Mouse (Mus musculus): ENCODE measurements at regions not wholly inside any gene's neighbourhood (a gene's known extent, or its start where the extent isn't known, plus 50 kb on each side); places are given as distances from the start of the nearest gene placed in this dataset.

- WGBS, result 68% methylated on average over 2 of the region's 2 CpGs
- no peak for ATAC-seq (ENCODE audit: insufficient number of reproducible peaks, insufficient read depth, low FRiP score, low TSS enrichment, low read depth)
- Histone ChIP-seq H3K9me3 (no peaks in the 10 kb centered on the region), H3K27me3 (no peaks in the 10 kb centered on the region), H3K36me3 (no peaks in the 10 kb centered on the region), H3K4me3 (replicated peaks) (no peak overlapping the region), H3K4me2 (no peak overlapping the region), H3K9ac (replicated peaks) (no peak overlapping the region), H3K27ac (no peak overlapping the region), H3K4me1 (replicated peaks) (peaks cover 35% of the 10 kb centered on the region)
These were observed 413.0 kb downstream of the Tns3 start for GRCm38 (mm10) chr11:8251360-8251759.

- no peak overlapping the region for H3K9ac ChIP-seq (replicated peaks)
- H3K4me1 ChIP-seq (replicated peaks), result peaks cover 35% of the 10 kb centered on the region
- no peaks in the 10 kb centered on the region for H3K36me3 ChIP-seq
- H3K27me3 ChIP-seq, result no peaks in the 10 kb centered on the region
- H3K27ac ChIP-seq, result no peak overlapping the region; the same call in 1 of the 2 replicates
- 7% methylated on average over 8 of the region's 8 CpGs for WGBS
- ATAC-seq (ENCODE audit: insufficient number of reproducible peaks, insufficient read depth, low FRiP score, low TSS enrichment, low read depth), result peak; percentile 24; the same call in 1 of the 2 replicates
- no peaks in the 10 kb centered on the region for H3K9me3 ChIP-seq
- H3K4me2 ChIP-seq, result no peak overlapping the region
- H3K4me3 ChIP-seq (replicated peaks), result no peak overlapping the region
These were observed 414.9 kb downstream of the Tns3 start for GRCm38 (mm10) chr11:8249468-8249867.

- H3K4me2 ChIP-seq, result no peak overlapping the region
- H3K27me3 ChIP-seq, result no peaks in the 10 kb centered on the region
- 27% methylated on average over 5 of the region's 5 CpGs for WGBS
- peak; percentile 73 for ATAC-seq (ENCODE audit: insufficient number of reproducible peaks, insufficient read depth, low FRiP score, low TSS enrichment, low read depth)
- H3K4me3 ChIP-seq (replicated peaks), result no peak overlapping the region
- peak overlapping the region; percentile 13; the same call in 1 of the 2 replicates for H3K27ac ChIP-seq
- no peak overlapping the region for H3K9ac ChIP-seq (replicated peaks)
- no peaks in the 10 kb centered on the region for H3K36me3 ChIP-seq
- H3K4me1 ChIP-seq (replicated peaks), result peaks cover 35% of the 10 kb centered on the region
- H3K9me3 ChIP-seq, result no peaks in the 10 kb centered on the region
These were observed 416.8 kb downstream of the Tns3 start for GRCm38 (mm10) chr11:8247535-8247934.

GRCm38 (mm10) chr11:8247024-8247423, 417.3 kb downstream of the Tns3 start:
- Histone ChIP-seq H3K4me2 (no peak overlapping the region), H3K27ac (peak overlapping the region; percentile 56; the same call in 1 of the 2 replicates), H3K4me3 (replicated peaks) (no peak overlapping the region), H3K27me3 (no peaks in the 10 kb centered on the region), H3K9ac (replicated peaks) (no peak overlapping the region), H3K4me1 (replicated peaks) (peaks cover 35% of the 10 kb centered on the region), H3K9me3 (no peaks in the 10 kb centered on the region), H3K36me3 (no peaks in the 10 kb centered on the region)
- 56% methylated on average over 2 of the region's 2 CpGs for WGBS
- peak; percentile 63 for ATAC-seq (ENCODE audit: insufficient number of reproducible peaks, insufficient read depth, low FRiP score, low TSS enrichment, low read depth)

- 38% methylated on average over 3 of the region's 3 CpGs for WGBS
- 0 out of 2 replicates have a peak, but pooled peaks have one; percentile 12 for ATAC-seq (ENCODE audit: insufficient number of reproducible peaks, insufficient read depth, low FRiP score, low TSS enrichment, low read depth)
- H3K4me3 ChIP-seq (replicated peaks), result no peak overlapping the region
- H3K27ac ChIP-seq, result no peak overlapping the region
- H3K4me1 ChIP-seq (replicated peaks), result peaks cover 35% of the 10 kb centered on the region
- H3K4me2 ChIP-seq, result no peak overlapping the region
- no peaks in the 10 kb centered on the region for H3K36me3 ChIP-seq
- H3K27me3 ChIP-seq, result no peaks in the 10 kb centered on the region
- no peak overlapping the region for H3K9ac ChIP-seq (replicated peaks)
- peaks cover 2% of the 10 kb centered on the region; the same call in 1 of the 2 replicates for H3K9me3 ChIP-seq
These were observed 418.8 kb downstream of the Tns3 start for GRCm38 (mm10) chr11:8245408-8246003.

- Histone ChIP-seq H3K27me3 (no peaks in the 10 kb centered on the region), H3K36me3 (no peaks in the 10 kb centered on the region), H3K9me3 (peaks cover 7% of the 10 kb centered on the region), H3K4me3 (replicated peaks) (no peak overlapping the region), H3K9ac (replicated peaks) (no peak overlapping the region), H3K27ac (no peak overlapping the region), H3K4me1 (replicated peaks) (no peaks in the 10 kb centered on the region), H3K4me2 (no peak overlapping the region)
- WGBS, result 51% methylated on average over 1 of the region's 1 CpGs
- no peak for ATAC-seq (ENCODE audit: insufficient number of reproducible peaks, insufficient read depth, low FRiP score, low TSS enrichment, low read depth)
These were observed 425.8 kb downstream of the Tns3 start for GRCm38 (mm10) chr11:8238498-8238897.

GRCm38 (mm10) chr11:8237556-8237955, 426.8 kb downstream of the Tns3 start:
- H3K9ac ChIP-seq (replicated peaks), result no peak overlapping the region
- H3K4me3 ChIP-seq (replicated peaks), result no peak overlapping the region
- H3K27ac ChIP-seq, result no peak overlapping the region
- H3K36me3 ChIP-seq, result no peaks in the 10 kb centered on the region
- 44% methylated on average over 4 of the region's 4 CpGs for WGBS
- no peak overlapping the region for H3K4me2 ChIP-seq
- peaks cover 7% of the 10 kb centered on the region for H3K4me1 ChIP-seq (replicated peaks)
- no peak for ATAC-seq (ENCODE audit: insufficient number of reproducible peaks, insufficient read depth, low FRiP score, low TSS enrichment, low read depth)
- H3K9me3 ChIP-seq, result peaks cover 7% of the 10 kb centered on the region
- H3K27me3 ChIP-seq, result no peaks in the 10 kb centered on the region

GRCm38 (mm10) chr11:8236056-8236455, 428.3 kb downstream of the Tns3 start:
- Histone ChIP-seq H3K4me2 (no peak overlapping the region), H3K4me1 (replicated peaks) (peaks cover 12% of the 10 kb centered on the region), H3K9ac (replicated peaks) (no peak overlapping the region), H3K36me3 (no peaks in the 10 kb centered on the region), H3K9me3 (peaks cover 7% of the 10 kb centered on the region), H3K27ac (no peak overlapping the region), H3K27me3 (no peaks in the 10 kb centered on the region), H3K4me3 (replicated peaks) (no peak overlapping the region)
- ATAC-seq (ENCODE audit: insufficient number of reproducible peaks, insufficient read depth, low FRiP score, low TSS enrichment, low read depth), result no peak
- 86% methylated on average over 2 of the region's 2 CpGs for WGBS

GRCm38 (mm10) chr11:8232636-8233189, 431.6 kb downstream of the Tns3 start:
- ATAC-seq (ENCODE audit: insufficient number of reproducible peaks, insufficient read depth, low FRiP score, low TSS enrichment, low read depth), result peak; percentile 74; the same call in 1 of the 2 replicates
- peaks cover 21% of the 10 kb centered on the region for H3K4me1 ChIP-seq (replicated peaks)
- WGBS, result 28% methylated on average over 9 of the region's 9 CpGs

GRCm38 (mm10) chr11:8229787-8230186, 434.5 kb downstream of the Tns3 start:
- Histone ChIP-seq H3K9me3 (no peaks in the 10 kb centered on the region), H3K9ac (replicated peaks) (no peak overlapping the region), H3K4me3 (replicated peaks) (no peak overlapping the region), H3K27ac (no peak overlapping the region), H3K4me1 (replicated peaks) (peaks cover 24% of the 10 kb centered on the region), H3K36me3 (no peaks in the 10 kb centered on the region), H3K4me2 (no peak overlapping the region), H3K27me3 (no peaks in the 10 kb centered on the region)
- WGBS, result 65% methylated on average over 7 of the region's 7 CpGs
- no peak for ATAC-seq (ENCODE audit: insufficient number of reproducible peaks, insufficient read depth, low FRiP score, low TSS enrichment, low read depth)

More at GRCm38 (mm10) chr11:8232636-8233189, 431.6 kb downstream of the Tns3 start:
- Histone ChIP-seq H3K4me3 (replicated peaks) (no peak overlapping the region), H3K27me3 (no peaks in the 10 kb centered on the region), H3K9ac (replicated peaks) (no peak overlapping the region), H3K4me2 (peak overlapping the region; percentile 15; the same call in 1 of the 2 replicates), H3K9me3 (no peaks in the 10 kb centered on the region), H3K36me3 (no peaks in the 10 kb centered on the region), H3K27ac (0 out of 2 replicates have a peak overlapping the region, but pooled peaks have one; percentile 35)

- Histone ChIP-seq H3K4me1 (replicated peaks) (peaks cover 21% of the 10 kb centered on the region), H3K4me2 (no peak overlapping the region), H3K9ac (replicated peaks) (no peak overlapping the region), H3K9me3 (no peaks in the 10 kb centered on the region), H3K4me3 (replicated peaks) (no peak overlapping the region), H3K27ac (peak overlapping the region; percentile 79), H3K27me3 (no peaks in the 10 kb centered on the region), H3K36me3 (no peaks in the 10 kb centered on the region)
- WGBS, result 33% methylated on average over 8 of the region's 8 CpGs
- ATAC-seq (ENCODE audit: insufficient number of reproducible peaks, insufficient read depth, low FRiP score, low TSS enrichment, low read depth), result no peak
These were observed 436.4 kb downstream of the Tns3 start for GRCm38 (mm10) chr11:8227772-8228425.
